Mouse (Mus musculus): ENCODE data around the gene Slc41a2.

DNA sequence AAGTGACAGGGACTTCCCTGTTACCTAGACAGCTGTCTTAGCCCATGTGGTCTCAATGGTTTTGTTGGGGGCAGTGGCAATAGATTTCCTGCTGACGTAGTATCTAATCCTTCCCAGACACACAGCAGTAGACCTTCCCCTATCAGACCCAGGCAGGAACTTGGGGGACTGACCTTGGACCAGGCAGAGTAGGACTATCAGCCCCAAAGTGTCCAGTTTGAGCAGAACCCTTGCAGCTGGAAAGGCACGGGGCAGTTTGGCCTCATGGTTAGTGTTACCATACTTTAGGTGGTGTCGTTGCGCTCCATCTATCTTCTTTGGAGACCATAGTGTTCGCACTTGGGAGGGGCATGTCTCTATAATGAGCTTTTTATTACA, 8.7 kb upstream of the Slc41a2 start:
- TF ChIP-seq CTCF (IDR thresholded peaks at IDR 0.05; ENCODE audit: low read depth, low read length) (no peak), POLR2A (IDR thresholded peaks at IDR 0.05; ENCODE audit: insufficient read depth, low read length) (no peak), EP300 (IDR thresholded peaks at IDR 0.05; ENCODE audit: insufficient read depth, low read depth, low read length) (peak; percentile 61; the same call in 1 of the 2 replicates)

All from ES-Bruce4 (cell line).